Mouse (Mus musculus): ENCODE results near the gene Vwa8. TPM values are rescaled to one million over a fixed set of nuclear protein-coding genes. Genes with fewer than 3 reads are reported as not detected.

Gene Vwa8
- total and polyA plus RNA-seq, 2 experiments from 2014 or later = 8.1 to 19.5 TPM

- Histone ChIP-seq H3K27ac (ENCODE audit: low read depth, low read length) (no peak overlapping the region), H3K4me3 (ENCODE audit: low read depth, low read length) (no peak overlapping the region), H3K27me3 (ENCODE audit: insufficient read depth, low read length) (no peaks in the 10 kb centered on the region), H3K9ac (replicated peaks; ENCODE audit: low read length, poor library complexity, severe bottlenecking) (no peak overlapping the region), H3K36me3 (ENCODE audit: insufficient read depth, low read length) (no peaks in the 10 kb centered on the region), H3K4me2 (ENCODE audit: low read depth, low read length, poor library complexity, severe bottlenecking) (no peak overlapping the region), H3K4me1 (ENCODE audit: insufficient read depth, low read length) (no peaks in the 10 kb centered on the region), H3K9me3 (ENCODE audit: low read length) (no peaks in the 10 kb centered on the region)
- DNase-seq (ENCODE audit: low spot score) (no peak), ATAC-seq (ENCODE audit: low FRiP score) (no peak)
- WGBS = 83% methylated on average over 11 of the region's 11 CpGs
- TF ChIP-seq CTCF (IDR thresholded peaks at IDR 0.05) = no peak
Observed at GRCm38 (mm10) chr14:79212380-79212991, 363.6 kb downstream of the Vwa8 start.

GRCm38 (mm10) chr14:79214129-79214528 lies 365.3 kb downstream of the Vwa8 start:
- H3K27me3 ChIP-seq (ENCODE audit: insufficient read depth, low read length) = no peaks in the 10 kb centered on the region
- no peak overlapping the region for H3K27ac ChIP-seq (ENCODE audit: low read depth, low read length)
- no peak for TF ChIP-seq CTCF (IDR thresholded peaks at IDR 0.05)
- 94% methylated on average over 6 of the region's 6 CpGs for WGBS
- no peak overlapping the region for H3K4me3 ChIP-seq (ENCODE audit: low read depth, low read length)
- no peaks in the 10 kb centered on the region for H3K4me1 ChIP-seq (ENCODE audit: insufficient read depth, low read length)
- no peaks in the 10 kb centered on the region for H3K9me3 ChIP-seq (ENCODE audit: low read length)
- H3K9ac ChIP-seq (replicated peaks; ENCODE audit: low read length, poor library complexity, severe bottlenecking) = no peak overlapping the region
- DNase-seq (ENCODE audit: low spot score) (no peak), ATAC-seq (ENCODE audit: low FRiP score) (no peak)
- no peak overlapping the region for H3K4me2 ChIP-seq (ENCODE audit: low read depth, low read length, poor library complexity, severe bottlenecking)
- H3K36me3 ChIP-seq (ENCODE audit: insufficient read depth, low read length) = no peaks in the 10 kb centered on the region

- Histone ChIP-seq H3K4me3 (ENCODE audit: low read depth, low read length) (no peak overlapping the region), H3K27ac (ENCODE audit: low read depth, low read length) (no peak overlapping the region), H3K36me3 (ENCODE audit: insufficient read depth, low read length) (no peaks in the 10 kb centered on the region), H3K9ac (replicated peaks; ENCODE audit: low read length, poor library complexity, severe bottlenecking) (no peak overlapping the region), H3K4me1 (ENCODE audit: insufficient read depth, low read length) (no peaks in the 10 kb centered on the region), H3K4me2 (ENCODE audit: low read depth, low read length, poor library complexity, severe bottlenecking) (no peak overlapping the region), H3K27me3 (ENCODE audit: insufficient read depth, low read length) (no peaks in the 10 kb centered on the region), H3K9me3 (ENCODE audit: low read length) (no peaks in the 10 kb centered on the region)
- TF ChIP-seq CTCF (IDR thresholded peaks at IDR 0.05) = no peak
- DNase-seq (ENCODE audit: low spot score) (no peak), ATAC-seq (ENCODE audit: low FRiP score) (no peak)
- 86% methylated on average over 8 of the region's 8 CpGs for WGBS
Observed at GRCm38 (mm10) chr14:79214660-79215249, 365.9 kb downstream of the Vwa8 start.

GRCm38 (mm10) chr14:79216366-79216765 lies 367.5 kb downstream of the Vwa8 start:
- no peaks in the 10 kb centered on the region for H3K4me1 ChIP-seq (ENCODE audit: insufficient read depth, low read length)
- no peaks in the 10 kb centered on the region for H3K27me3 ChIP-seq (ENCODE audit: insufficient read depth, low read length)
- H3K4me3 ChIP-seq (ENCODE audit: low read depth, low read length) = no peak overlapping the region
- DNase-seq (ENCODE audit: low spot score) (no peak), ATAC-seq (ENCODE audit: low FRiP score) (no peak)
- H3K9ac ChIP-seq (replicated peaks; ENCODE audit: low read length, poor library complexity, severe bottlenecking) = no peak overlapping the region
- H3K36me3 ChIP-seq (ENCODE audit: insufficient read depth, low read length) = no peaks in the 10 kb centered on the region
- H3K27ac ChIP-seq (ENCODE audit: low read depth, low read length) = no peak overlapping the region
- no peak overlapping the region for H3K4me2 ChIP-seq (ENCODE audit: low read depth, low read length, poor library complexity, severe bottlenecking)
- no peak for TF ChIP-seq CTCF (IDR thresholded peaks at IDR 0.05)
- H3K9me3 ChIP-seq (ENCODE audit: low read length) = no peaks in the 10 kb centered on the region
- WGBS = 84% methylated on average over 2 of the region's 2 CpGs

GRCm38 (mm10) chr14:79223431-79224036 lies 374.7 kb downstream of the Vwa8 start:
- Histone ChIP-seq H3K9ac (replicated peaks; ENCODE audit: low read length, poor library complexity, severe bottlenecking) (no peak overlapping the region), H3K4me3 (ENCODE audit: low read depth, low read length) (no peak overlapping the region), H3K27ac (ENCODE audit: low read depth, low read length) (no peak overlapping the region), H3K27me3 (ENCODE audit: insufficient read depth, low read length) (no peaks in the 10 kb centered on the region), H3K4me1 (ENCODE audit: insufficient read depth, low read length) (no peaks in the 10 kb centered on the region), H3K36me3 (ENCODE audit: insufficient read depth, low read length) (no peaks in the 10 kb centered on the region), H3K4me2 (ENCODE audit: low read depth, low read length, poor library complexity, severe bottlenecking) (no peak overlapping the region), H3K9me3 (ENCODE audit: low read length) (no peaks in the 10 kb centered on the region)
- TF ChIP-seq CTCF (IDR thresholded peaks at IDR 0.05) = no peak
- WGBS = 69% methylated on average over 12 of the region's 12 CpGs
- no peak for ATAC-seq (ENCODE audit: low FRiP score)
- no peak for DNase-seq (ENCODE audit: low spot score)

GRCm38 (mm10) chr14:79225458-79225857 lies 376.6 kb downstream of the Vwa8 start:
- no peak for ATAC-seq (ENCODE audit: low FRiP score)
- H3K27ac ChIP-seq (ENCODE audit: low read depth, low read length) = no peak overlapping the region
- no peaks in the 10 kb centered on the region for H3K4me1 ChIP-seq (ENCODE audit: insufficient read depth, low read length)
- H3K27me3 ChIP-seq (ENCODE audit: insufficient read depth, low read length) = no peaks in the 10 kb centered on the region
- H3K4me3 ChIP-seq (ENCODE audit: low read depth, low read length) = no peak overlapping the region
- no peak overlapping the region for H3K4me2 ChIP-seq (ENCODE audit: low read depth, low read length, poor library complexity, severe bottlenecking)
- no peak for DNase-seq (ENCODE audit: low spot score)
- WGBS = 75% methylated on average over 8 of the region's 8 CpGs
- H3K9me3 ChIP-seq (ENCODE audit: low read length) = no peaks in the 10 kb centered on the region
- no peak for TF ChIP-seq CTCF (IDR thresholded peaks at IDR 0.05)
- H3K9ac ChIP-seq (replicated peaks; ENCODE audit: low read length, poor library complexity, severe bottlenecking) = no peak overlapping the region
- H3K36me3 ChIP-seq (ENCODE audit: insufficient read depth, low read length) = no peaks in the 10 kb centered on the region
